Mouse (Mus musculus): ENCODE results near the gene Galt.

Galt gene

DNA sequence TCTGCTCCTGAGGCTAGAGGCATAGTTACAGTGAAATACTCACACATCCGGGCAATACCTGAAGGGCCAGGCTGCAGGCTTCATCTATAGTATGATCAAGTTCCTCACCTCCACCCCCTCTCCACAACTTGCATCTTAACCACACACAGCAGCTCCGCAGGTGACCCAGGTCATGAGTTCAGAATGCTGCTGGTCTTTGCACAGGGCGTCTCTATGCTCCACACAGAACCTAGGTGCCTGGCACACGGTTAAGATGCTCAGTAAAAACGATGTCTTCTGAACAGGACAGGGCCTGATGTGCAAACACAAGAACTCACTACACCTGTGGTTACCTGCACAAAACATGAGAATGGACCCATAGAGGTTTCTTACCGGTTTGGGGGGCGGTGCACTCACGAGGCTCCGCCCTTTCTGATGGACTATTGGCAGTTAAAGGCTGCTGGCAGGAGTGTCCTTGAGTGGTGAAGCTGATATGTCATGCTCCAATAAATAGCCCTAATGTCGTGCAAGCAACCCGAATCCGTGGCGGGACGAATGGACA is at the start of gene Galt:
TSS of gene Galt (plus strand) at position 432 of the 541 bp plus-strand sequence.
- DNase-seq, result no peak

DNA sequence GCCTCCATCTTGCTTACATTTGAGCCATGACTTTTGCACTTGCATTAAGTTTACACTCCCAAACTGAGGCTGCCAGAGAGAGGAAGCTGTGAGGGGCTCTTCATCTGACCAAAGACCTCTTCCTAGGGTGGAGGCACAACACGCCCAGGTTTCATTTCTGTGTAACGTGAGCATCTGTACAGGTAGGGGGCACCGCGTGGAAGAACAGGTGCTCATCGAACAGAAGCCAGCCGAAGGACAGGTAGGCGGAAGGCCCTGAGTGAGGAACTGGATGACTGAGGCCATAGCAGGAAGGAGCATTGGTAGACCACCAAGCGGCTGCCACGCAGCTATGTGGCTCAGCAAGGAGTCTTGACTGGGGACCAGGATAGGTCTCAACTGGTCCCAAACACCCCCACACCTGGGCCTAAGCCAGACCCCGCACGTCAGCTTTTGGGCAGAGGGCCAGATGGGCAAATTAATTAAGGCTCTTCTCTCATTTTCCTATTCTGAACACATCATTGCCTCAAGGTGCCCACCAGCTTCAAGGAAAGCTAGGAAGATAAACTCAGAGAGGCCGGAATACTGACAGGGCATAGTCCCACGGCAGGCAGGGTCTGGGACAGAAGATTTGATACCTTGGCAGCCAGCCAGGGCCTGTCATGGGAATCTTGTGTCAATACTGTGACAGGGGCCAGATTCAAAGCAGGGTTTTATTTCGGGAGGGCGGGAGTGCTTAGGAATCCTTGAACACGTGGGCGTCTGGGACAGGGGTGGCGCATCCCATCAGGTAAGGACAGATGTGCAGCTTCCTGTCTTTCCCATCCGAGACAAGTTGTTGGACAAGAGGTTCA is 48.9 kb upstream of the Galt start:
- DNase-seq, result no peak

- peak; percentile 86 for DNase-seq
Measured at GRCm38 (mm10) chr4:41707011-41707535, 48.0 kb upstream of the Galt start.

DNA sequence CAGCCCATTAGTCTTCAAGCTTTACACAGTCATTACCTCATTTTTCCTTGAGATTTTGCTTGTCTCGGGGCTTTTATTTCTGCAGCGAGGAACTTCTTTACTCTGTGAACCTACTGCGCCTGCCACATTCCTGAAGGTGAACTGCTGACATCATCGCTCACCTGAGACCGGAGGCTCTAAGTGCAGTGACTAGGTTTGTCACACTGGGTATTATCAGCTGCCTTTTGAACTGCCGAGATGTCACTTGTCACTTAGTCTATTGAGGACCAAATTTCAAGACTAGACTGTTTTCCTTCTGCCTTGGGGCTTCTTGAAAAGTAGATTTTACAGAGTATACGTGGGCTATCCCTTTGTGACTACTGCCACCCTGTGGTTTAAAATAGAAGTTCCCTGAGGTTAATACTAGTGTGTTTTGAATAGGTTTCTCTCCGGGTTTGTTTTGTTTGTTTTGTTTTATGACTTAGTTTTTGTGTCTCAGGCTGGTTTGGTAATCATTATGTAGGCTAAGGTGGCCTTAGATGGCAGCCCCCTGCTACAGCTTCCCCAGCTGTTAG is 46.8 kb upstream of the Galt start:
- peak; percentile 43 for DNase-seq

DNA sequence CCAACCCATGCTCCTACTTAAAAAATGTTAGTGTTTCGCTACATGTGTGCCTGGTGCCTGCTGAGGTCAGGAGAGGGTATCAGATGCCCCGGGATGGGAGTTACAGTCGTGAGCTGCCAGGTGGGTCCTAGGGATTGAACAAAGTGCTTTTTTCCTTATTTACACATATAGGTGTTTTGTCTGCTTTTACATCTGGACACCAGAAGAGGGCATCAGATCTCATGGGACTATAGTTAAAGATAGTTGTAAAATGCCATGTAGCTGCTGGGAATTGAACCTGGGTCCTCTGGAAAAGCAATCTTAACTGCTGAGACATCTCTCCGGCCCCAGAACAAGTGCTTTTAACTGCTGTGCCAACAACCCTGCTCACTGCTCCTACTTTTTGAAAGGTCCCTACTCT is 44.8 kb upstream of the Galt start:
- no peak for DNase-seq

GRCm38 (mm10) chr4:41711705-41712375 is 43.2 kb upstream of the Galt start:
- no peak for DNase-seq

DNA sequence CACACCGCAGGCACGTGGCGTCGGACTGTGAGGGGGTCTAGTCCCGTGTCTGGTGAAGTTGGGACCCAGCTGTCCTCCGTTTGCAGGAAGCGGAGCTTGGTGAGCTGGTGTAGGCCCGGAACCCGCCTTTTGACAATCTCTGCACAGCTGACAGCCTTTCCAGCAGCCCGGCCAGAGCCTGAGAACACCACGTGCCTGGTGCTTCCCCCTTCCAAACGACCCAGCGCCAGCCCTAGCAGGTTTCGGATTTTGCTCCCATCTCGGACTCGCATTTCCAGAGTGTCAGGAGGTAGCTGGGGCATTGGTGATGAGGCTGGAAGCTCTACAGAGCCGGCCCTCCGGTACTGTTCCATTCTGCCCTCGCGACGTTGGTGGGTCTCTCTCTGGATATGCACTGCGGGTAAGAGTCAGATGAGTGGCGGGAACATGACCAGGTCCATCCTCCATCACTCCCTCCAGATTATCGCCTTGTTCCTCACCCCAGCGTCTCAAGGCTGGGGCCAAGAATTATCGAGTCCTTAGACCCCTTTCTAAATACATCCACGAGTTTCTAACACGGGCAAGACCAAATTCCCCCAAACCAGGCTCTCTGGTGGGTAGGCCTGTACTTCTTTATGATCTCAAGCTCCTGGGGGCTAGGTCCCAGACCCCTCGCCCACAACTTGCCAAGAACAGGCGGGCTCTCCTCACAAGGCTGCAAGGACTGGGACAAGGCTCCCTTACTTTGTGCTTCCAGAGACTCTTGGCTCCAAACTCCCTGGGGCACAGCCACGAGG is 42.4 kb upstream of the Galt start:
- peak; percentile 36 for DNase-seq

- DNase-seq, result peak; percentile 83
Measured at GRCm38 (mm10) chr4:41713197-41714067, 41.6 kb upstream of the Galt start, which contains the start of gene Rpp25l. Gene Rpp25l, minus strand, starts transcription at chr4:41713534.

DNA sequence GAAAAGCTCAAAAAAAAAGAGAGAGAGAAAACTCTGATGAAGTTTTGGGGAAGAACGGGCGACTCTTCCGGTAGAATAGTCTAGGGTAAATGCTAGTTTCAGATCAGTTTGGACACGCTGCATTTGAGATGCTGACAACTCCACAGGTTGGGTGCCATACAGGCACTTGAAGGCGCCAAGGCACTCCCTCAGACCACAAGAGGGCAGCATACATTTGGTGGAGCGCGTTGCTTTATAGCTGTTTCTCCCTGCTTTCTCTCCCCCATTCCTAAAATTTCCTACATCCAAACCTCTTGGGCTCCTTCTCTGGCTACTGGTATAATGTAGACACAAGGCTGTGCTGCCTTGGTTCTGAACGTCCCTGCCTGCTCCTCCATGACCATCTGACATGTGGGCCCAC is 40.8 kb upstream of the Galt start:
- DNase-seq, result peak; percentile 55

GRCm38 (mm10) chr4:41715082-41715481 is 39.9 kb upstream of the Galt start:
- DNase-seq, result no peak

DNA sequence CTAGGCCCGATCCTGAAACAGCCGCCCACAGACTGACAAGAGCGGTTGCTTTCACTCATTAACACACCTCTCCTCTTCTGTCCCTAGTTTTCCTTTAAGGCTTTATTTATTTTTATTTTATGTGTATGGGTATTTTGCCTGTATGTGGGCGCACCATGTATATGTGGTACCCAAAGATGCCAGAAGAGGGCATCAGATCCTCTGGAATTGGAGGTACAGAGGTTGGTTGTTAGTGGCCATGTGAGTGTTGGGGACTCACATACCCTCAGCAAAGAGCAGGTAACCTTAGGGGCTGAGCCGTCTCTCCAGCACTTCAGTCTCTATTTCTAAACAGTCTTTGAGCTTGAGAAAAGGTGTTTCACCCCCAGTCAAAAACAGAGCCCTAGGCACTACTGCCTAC is 39.4 kb upstream of the Galt start:
- DNase-seq, result no peak

GRCm38 (mm10) chr4:41716834-41717233 is 38.2 kb upstream of the Galt start:
- no peak for DNase-seq

DNA sequence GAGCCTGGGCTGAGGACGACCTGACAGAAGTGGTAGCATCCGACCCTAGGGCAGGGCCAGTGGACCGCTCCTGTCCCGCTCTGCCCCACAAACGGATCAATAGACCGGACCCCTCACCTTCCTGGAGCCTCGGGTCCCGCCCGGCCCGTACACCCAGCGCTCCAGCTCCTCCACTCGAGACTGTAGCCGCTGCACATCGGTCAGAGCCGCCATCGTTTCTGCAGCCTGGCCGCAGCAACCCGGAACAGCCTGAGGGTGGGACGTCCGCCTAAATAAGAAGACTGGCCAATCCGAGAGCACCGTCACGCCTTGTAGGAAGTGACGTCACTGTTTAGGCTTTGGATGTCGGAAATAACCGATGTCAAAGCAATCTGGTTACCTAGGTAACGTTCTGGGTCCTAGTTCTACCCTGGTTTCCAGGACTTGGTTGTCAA is 32.1 kb upstream of the Galt start, which contains the start of gene Dctn3:
TSS of gene Dctn3 (minus strand) at position 253 of the 434 bp plus-strand sequence.
- DNase-seq, result peak; percentile 96

- no peak for DNase-seq
Measured at GRCm38 (mm10) chr4:41726826-41727621, 28.0 kb upstream of the Galt start.

- DNase-seq, result no peak
Measured at GRCm38 (mm10) chr4:41731052-41731765, 23.8 kb upstream of the Galt start, which contains the start of gene Arid3c. Gene Arid3c, minus strand, starts transcription at chr4:41731142.

- peak; percentile 68 for DNase-seq
Measured at GRCm38 (mm10) chr4:41737602-41738255, 17.3 kb upstream of the Galt start.

DNA sequence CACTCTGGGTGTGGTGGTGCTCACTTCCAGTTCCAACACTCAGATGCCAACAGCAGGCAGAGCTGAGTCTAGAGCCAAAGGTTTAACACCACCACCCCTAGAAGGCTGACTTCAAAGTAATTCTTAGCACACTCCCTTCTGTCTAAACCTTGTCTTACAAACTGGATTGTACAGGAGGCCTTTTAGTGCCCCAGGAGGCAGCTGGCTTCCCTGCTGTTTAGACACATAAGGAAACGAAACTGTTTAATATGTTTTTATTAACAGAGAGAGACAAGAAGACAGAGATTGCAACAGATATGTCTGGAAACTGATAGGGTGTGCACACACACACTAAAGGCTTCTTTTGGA is 16.8 kb upstream of the Galt start:
- no peak for DNase-seq

- no peak for DNase-seq
Measured at GRCm38 (mm10) chr4:41739260-41739659, 15.8 kb upstream of the Galt start.

Measured in kidney, adult 11 months (tissue).